Mouse (Mus musculus) right cerebral cortex, postnatal 14 days (tissue): Measurements from ENCODE around the gene Ctrc.

Experiments
- DNase-seq: peaks from one replicate; pipeline ENCODE4 v3.0.0; 2022

Gene Ctrc

GRCm38 (mm10) chr4:141817706-141818105 is 28.5 kb downstream of the Ctrc start:
- DNase-seq: no peak

GRCm38 (mm10) chr4:141816776-141817655 is 29.1 kb downstream of the Ctrc start:
- no peak for DNase-seq

- no peak for DNase-seq
Observed at GRCm38 (mm10) chr4:141816267-141816666, 29.9 kb downstream of the Ctrc start.

GRCm38 (mm10) chr4:141811375-141811774 is 34.8 kb downstream of the Ctrc start:
- no peak for DNase-seq

- DNase-seq: no peak
Observed at GRCm38 (mm10) chr4:141810975-141811374, 35.2 kb downstream of the Ctrc start.

- no peak for DNase-seq
Observed at GRCm38 (mm10) chr4:141809850-141810464, 36.2 kb downstream of the Ctrc start.

- no peak for DNase-seq
Observed at GRCm38 (mm10) chr4:141805886-141806285, 40.3 kb downstream of the Ctrc start.

- no peak for DNase-seq
Observed at GRCm38 (mm10) chr4:141804105-141804504, 42.1 kb downstream of the Ctrc start.

- DNase-seq: no peak
Observed at GRCm38 (mm10) chr4:141797545-141797944, 48.6 kb downstream of the Ctrc start.

- DNase-seq: no peak
Observed at GRCm38 (mm10) chr4:141796954-141797353, 49.2 kb downstream of the Ctrc start.

GRCm38 (mm10) chr4:141796356-141796755 is 49.8 kb downstream of the Ctrc start:
- no peak for DNase-seq

- no peak for DNase-seq
Observed at GRCm38 (mm10) chr4:141794152-141794535, 52.0 kb downstream of the Ctrc start.

- peak; percentile 96 for DNase-seq
Observed at GRCm38 (mm10) chr4:141793282-141794151, 52.6 kb downstream of the Ctrc start, which contains the start of gene Casp9. Gene Casp9, plus strand, starts transcription at chr4:141793612.

GRCm38 (mm10) chr4:141792554-141793281 is 53.4 kb downstream of the Ctrc start:
- DNase-seq: no peak

- no peak for DNase-seq
Observed at GRCm38 (mm10) chr4:141791951-141792350, 54.2 kb downstream of the Ctrc start.

GRCm38 (mm10) chr4:141791486-141791885 is 54.7 kb downstream of the Ctrc start:
- DNase-seq: no peak

GRCm38 (mm10) chr4:141790524-141790990 is 55.6 kb downstream of the Ctrc start, which contains the start of gene Dnajc16:
Gene Dnajc16, minus strand, starts transcription at chr4:141790931.
- peak; percentile 96 for DNase-seq

- DNase-seq: no peak
Observed at GRCm38 (mm10) chr4:141789564-141790218, 56.5 kb downstream of the Ctrc start.

- no peak for DNase-seq
Observed at GRCm38 (mm10) chr4:141787462-141787861, 58.7 kb downstream of the Ctrc start.

- DNase-seq: no peak
Observed at GRCm38 (mm10) chr4:141787046-141787445, 59.1 kb downstream of the Ctrc start.

GRCm38 (mm10) chr4:141786141-141786540 is 60.0 kb downstream of the Ctrc start:
- no peak for DNase-seq

- no peak for DNase-seq
Observed at GRCm38 (mm10) chr4:141784835-141785234, 61.3 kb downstream of the Ctrc start.
